Mouse (Mus musculus) thymus, adult 2 months (tissue): ENCODE measurements around the gene Fnip2.

ENCODE experiments used
- CTCF ChIP-seq: fragments of 200-500 bp; IDR thresholded peaks from 2 replicates; pipeline ENCODE4 v1.5.1; 2012; ENCODE audit warnings: mild to moderate bottlenecking, control low read depth, low read length, moderate library complexity, borderline replicate concordance; ENCODE audit not compliant: control insufficient read depth, poor library complexity, insufficient read depth; ENCODE audit errors: extremely low read depth
- POLR2A ChIP-seq: fragments of 200-500 bp; IDR thresholded peaks from 2 replicates; pipeline ENCODE4 v1.6.1; 2012; ENCODE audit warnings: mild to moderate bottlenecking, low read length, control low read depth, moderate library complexity; ENCODE audit not compliant: control insufficient read depth, poor library complexity, insufficient read depth; ENCODE audit errors: extremely low read depth

- TF ChIP-seq CTCF (no peak), POLR2A (no peak)
These were observed 67.3 kb downstream of the Fnip2 start for GRCm38 (mm10) chr3:79500279-79500678.
